Mouse (Mus musculus) hindbrain, postnatal 0 days (tissue): ENCODE measurements around the gene Tmem88. TPM values are rescaled to one million over a fixed set of nuclear protein-coding genes. Genes with fewer than 3 reads are reported as not detected.

ENCODE experiments used
- ATAC-seq: fragments of 200-750 bp; cut with Nextera tagmentation; 2 replicates; pipeline ENCODE4 v1.8.0; 2017; ENCODE audit warnings: mild to moderate bottlenecking, moderate TSS enrichment, moderate library complexity
- DNase-seq: peaks from one replicate; pipeline ENCODE4 v3.0.0-alpha.2; 2015; ENCODE audit warnings: low spot score
- H3K27ac ChIP-seq: fragments of 300-500 bp; sonication (generic); 2 replicates; pipeline ENCODE4 v1.5.1; 2014; ENCODE audit warnings: mild to moderate bottlenecking
- H3K27me3 ChIP-seq: fragments of 300-500 bp; sonication (generic); 2 replicates; pipeline ENCODE4 v1.6.1; 2014; ENCODE audit warnings: low read length, mixed read lengths; ENCODE audit not compliant: insufficient read depth
- H3K36me3 ChIP-seq: fragments of 300-500 bp; sonication (generic); 2 replicates; pipeline ENCODE4 v1.6.1; 2014; ENCODE audit warnings: low read length, mixed read lengths; ENCODE audit not compliant: insufficient read depth
- H3K4me1 ChIP-seq: fragments of 300-500 bp; sonication (generic); 2 replicates; pipeline ENCODE4 v1.6.1; 2014; ENCODE audit warnings: antibody characterized with exemption, low read length, mixed read lengths; ENCODE audit not compliant: insufficient read depth
- H3K4me2 ChIP-seq: fragments of 300-500 bp; sonication (generic); 2 replicates; pipeline ENCODE4 v1.6.1; 2014; ENCODE audit warnings: low read depth, mild to moderate bottlenecking, low read length, moderate library complexity, mixed read lengths
- H3K4me3 ChIP-seq: fragments of 300-500 bp; sonication (generic); 2 replicates; pipeline ENCODE4 v1.5.1; 2014; ENCODE audit warnings: low read length
- H3K9ac ChIP-seq: fragments of 300-500 bp; sonication (generic); replicated peaks from 2 replicates; pipeline ENCODE4 v1.6.1; 2014; ENCODE audit warnings: mild to moderate bottlenecking, low read length, moderate library complexity, mixed read lengths
- H3K9me3 ChIP-seq: fragments of 300-500 bp; sonication (generic); 2 replicates; pipeline ENCODE4 v1.6.1; 2016; ENCODE audit warnings: low read length, mixed read lengths
- CTCF ChIP-seq: IDR thresholded peaks from 2 replicates; pipeline ENCODE4 v1.5.1; 2016; ENCODE audit warnings: antibody characterized with exemption, control low read depth, low read depth
- WGBS: fragments of 180-500 bp; shearing (Covaris S2); extraction: QIAGEN DNeasy Blood & Tissue Kit; methylation state at CpG from one replicate; pipeline ENCODE4 v1.1.7; 2014; 5-methylcytosine and 5-hydroxymethylcytosine counted together
- polyA plus RNA-seq: library from polyadenylated mRNA; unstranded; fragments of >200 nt; fragmentation: Nextera tagmentation; extraction: Ambion mirVana; gene quantifications from 2 replicates; pipeline ENCODE4 v1.2.1, GENCODE M21; 2015
- total RNA-seq: library from RNA; depleted of rRNA; stranded (reverse); fragments of >200 nt; gene quantifications from 2 replicates; pipeline ENCODE4 v1.2.3, GENCODE M21; 2014

Gene Tmem88
- total and polyA plus RNA-seq, 2 experiments from 2014 or later: 3.8 to 8.7 TPM

DNA sequence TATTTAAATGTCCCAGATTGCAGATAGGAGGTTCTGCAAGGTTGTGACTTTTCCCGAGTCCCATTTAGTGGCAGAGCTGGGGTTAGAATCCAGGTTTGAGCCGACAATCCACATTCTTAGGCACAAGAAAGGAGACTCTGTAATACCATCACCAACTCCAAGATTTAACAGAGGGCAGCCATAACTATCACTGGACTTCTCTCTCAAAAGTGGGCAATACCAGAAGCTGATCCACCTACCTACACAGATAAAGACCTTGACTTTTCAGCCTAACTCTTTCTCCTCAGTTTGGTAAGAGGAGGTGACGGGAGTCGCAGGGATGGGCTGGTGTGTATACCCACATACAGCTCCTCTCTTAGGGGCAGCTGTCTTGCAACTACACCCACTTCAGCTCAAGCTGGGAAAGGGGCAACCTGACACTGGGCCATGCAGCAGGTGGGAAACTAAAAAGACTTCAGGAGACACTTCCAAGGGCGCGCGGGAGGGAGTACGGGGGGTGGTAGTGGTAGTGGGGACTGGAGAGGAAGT is 19.0 kb upstream of the Tmem88 start:
- H3K27me3 ChIP-seq: no peaks in the 10 kb centered on the region
- H3K4me3 ChIP-seq: peak overlapping the region; percentile 67
- H3K27ac ChIP-seq: peak overlapping the region; percentile 99
- H3K36me3 ChIP-seq: no peaks in the 10 kb centered on the region
- DNase-seq (peak; percentile 11), ATAC-seq (no peak)
- H3K9me3 ChIP-seq: no peaks in the 10 kb centered on the region
- TF ChIP-seq CTCF: no peak
- H3K4me2 ChIP-seq: peak overlapping the region; percentile 98
- H3K4me1 ChIP-seq: peaks cover 46% of the 10 kb centered on the region
- peak overlapping the region; percentile 62 for H3K9ac ChIP-seq
- WGBS: 6% methylated on average over 8 of the region's 8 CpGs

DNA sequence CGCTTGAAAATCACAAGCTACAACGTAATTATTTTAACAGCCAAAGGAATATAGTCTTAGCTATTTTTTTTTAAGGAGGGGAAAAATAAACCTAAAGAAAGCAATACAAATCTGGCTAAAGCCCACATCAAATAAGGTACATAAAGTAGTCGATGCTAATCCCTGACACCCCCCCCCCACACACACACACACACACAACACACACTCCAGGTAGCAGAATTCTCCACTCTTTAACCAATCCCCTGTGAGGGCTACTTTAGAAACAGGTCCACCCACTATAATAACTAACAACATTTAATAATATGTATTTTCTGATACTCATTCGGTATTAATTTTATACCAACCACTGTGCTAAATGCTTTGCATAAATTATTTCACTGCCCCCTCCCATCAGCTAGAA is 18.5 kb upstream of the Tmem88 start:
- peak overlapping the region; percentile 62 for H3K9ac ChIP-seq
- no peaks in the 10 kb centered on the region for H3K36me3 ChIP-seq
- H3K27ac ChIP-seq: peak overlapping the region; percentile 99
- no peaks in the 10 kb centered on the region for H3K9me3 ChIP-seq
- H3K4me1 ChIP-seq: peaks cover 46% of the 10 kb centered on the region
- peak overlapping the region; percentile 98 for H3K4me2 ChIP-seq
- H3K4me3 ChIP-seq: peak overlapping the region; percentile 67
- no peak for DNase-seq
- no peaks in the 10 kb centered on the region for H3K27me3 ChIP-seq
- 1% methylated on average over 4 of the region's 4 CpGs for WGBS
- no peak for ATAC-seq
- TF ChIP-seq CTCF: no peak

DNA sequence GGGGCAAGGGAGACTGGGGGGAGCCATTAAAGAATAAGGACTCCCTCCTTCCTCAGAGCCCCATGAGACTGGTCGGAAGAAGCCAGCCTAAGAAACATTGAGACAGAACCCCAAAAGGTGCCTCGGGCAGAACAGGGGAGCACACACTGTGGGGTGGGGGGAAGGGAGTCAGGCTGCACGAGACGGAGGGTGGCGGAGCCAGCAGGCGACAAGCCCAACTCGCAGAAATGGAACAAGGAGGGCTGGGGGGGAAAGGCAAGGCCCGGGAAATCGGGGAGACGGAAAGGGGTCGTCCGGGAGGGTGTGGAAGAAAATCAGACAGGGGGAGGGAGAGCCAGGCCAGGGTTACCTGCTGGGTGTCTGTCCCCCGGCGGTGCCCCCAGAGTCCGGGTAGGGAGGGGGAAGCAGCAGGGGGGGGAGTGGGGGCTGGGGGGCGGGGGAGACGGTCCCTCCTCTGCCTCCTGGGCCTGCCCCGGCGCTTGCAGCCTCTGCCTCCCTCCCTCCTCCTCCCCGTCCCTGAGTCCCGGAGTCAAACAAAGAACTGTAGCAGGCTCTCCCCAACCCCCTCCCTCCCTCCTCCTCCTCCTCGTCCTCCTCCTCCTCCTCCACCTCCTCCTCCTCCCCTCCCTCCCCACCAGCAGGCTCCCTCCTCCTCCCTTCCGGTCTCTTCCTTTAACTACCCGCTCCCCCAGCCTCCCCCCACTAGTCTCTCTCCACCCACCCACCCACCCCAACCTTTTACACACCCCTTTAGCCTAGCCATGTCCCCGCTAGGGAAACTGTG is 17.8 kb upstream of the Tmem88 start:
- H3K9ac ChIP-seq: peak overlapping the region; percentile 88
- under 1% methylated on average over 14 of the region's 25 CpGs for WGBS
- TF ChIP-seq CTCF: no peak
- ATAC-seq: peak; percentile 8; the same call in 1 of the 2 replicates
- H3K4me2 ChIP-seq: peak overlapping the region; percentile 98
- peak overlapping the region; percentile 99 for H3K27ac ChIP-seq
- DNase-seq: peak; percentile 80
- H3K27me3 ChIP-seq: no peaks in the 10 kb centered on the region
- H3K4me1 ChIP-seq: peaks cover 46% of the 10 kb centered on the region
- no peaks in the 10 kb centered on the region for H3K36me3 ChIP-seq
- no peaks in the 10 kb centered on the region for H3K9me3 ChIP-seq
- H3K4me3 ChIP-seq: peak overlapping the region; percentile 67

DNA sequence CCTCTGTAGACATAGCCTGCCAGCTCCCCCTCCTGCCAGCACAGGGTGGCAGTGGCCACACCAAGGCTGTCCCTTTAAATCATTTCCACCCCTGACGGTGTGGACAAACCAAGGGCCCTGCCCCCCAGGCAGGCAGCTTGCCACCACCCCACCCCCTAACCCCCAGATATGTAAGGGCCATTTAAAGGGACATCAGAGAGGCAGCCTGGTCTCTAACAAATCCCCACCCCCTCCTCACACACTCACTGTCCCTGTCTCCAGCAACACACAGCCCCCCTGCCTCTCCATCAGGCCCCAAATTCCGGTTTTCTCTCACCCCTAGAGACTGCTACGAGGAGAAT is 17.3 kb upstream of the Tmem88 start:
- peak; percentile 36; the same call in 1 of the 2 replicates for TF ChIP-seq CTCF
- peak overlapping the region; percentile 98 for H3K4me2 ChIP-seq
- no peaks in the 10 kb centered on the region for H3K27me3 ChIP-seq
- peak overlapping the region; percentile 88 for H3K9ac ChIP-seq
- peak; percentile 22 for ATAC-seq
- no peaks in the 10 kb centered on the region for H3K36me3 ChIP-seq
- peaks cover 45% of the 10 kb centered on the region for H3K4me1 ChIP-seq
- WGBS: 0% methylated on average over 3 of the region's 3 CpGs
- peak overlapping the region; percentile 99 for H3K27ac ChIP-seq
- H3K9me3 ChIP-seq: no peaks in the 10 kb centered on the region
- peak overlapping the region; percentile 67 for H3K4me3 ChIP-seq
- DNase-seq: peak; percentile 85

DNA sequence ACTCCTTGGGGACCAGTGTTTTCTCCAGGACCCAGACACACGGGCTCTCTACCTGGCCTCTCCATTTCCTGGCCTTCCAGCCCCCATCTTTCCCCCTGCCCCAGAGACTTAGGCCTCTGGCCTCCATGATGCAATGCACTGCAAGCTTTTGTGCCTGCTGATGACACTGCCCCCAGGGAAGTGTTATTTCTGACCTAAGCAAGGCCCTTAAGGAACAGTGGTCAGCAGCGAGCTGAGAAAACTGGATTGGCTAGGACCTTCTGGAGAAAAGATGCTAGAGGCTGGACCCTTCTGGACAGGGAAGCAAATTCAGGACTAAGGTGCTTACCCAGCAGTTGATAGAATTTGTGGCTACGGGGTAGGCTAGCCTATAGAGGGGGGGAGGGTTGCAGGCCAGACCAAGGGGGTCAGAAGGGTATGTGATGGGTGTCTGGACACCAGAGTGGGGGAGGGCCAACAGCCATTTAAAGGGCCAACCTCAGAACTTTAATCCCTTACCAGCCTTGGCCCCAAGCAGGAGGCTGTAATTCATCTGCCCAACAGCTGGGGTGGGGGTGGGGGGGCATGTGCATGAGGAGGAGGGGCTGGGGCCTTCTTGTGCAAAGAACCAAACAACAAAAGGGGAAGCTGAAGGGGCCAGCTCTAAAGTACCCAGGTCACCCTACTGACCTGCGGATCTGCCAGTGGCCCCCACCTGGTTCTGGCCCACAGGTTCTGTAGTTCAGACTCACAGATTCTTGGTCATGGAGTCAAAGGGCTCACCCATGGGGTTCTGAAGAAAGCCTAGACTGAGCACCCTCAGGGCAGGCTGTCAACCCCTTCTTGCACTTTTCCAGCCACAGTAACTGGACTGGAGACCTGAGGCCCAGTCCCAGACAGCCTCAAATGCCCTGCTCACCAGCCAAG is 16.6 kb upstream of the Tmem88 start:
- Histone ChIP-seq H3K27ac (peak overlapping the region; percentile 99), H3K4me1 (peaks cover 39% of the 10 kb centered on the region), H3K9me3 (no peaks in the 10 kb centered on the region), H3K4me3 (peak overlapping the region; percentile 67), H3K9ac (peak overlapping the region; percentile 88), H3K4me2 (peak overlapping the region; percentile 98), H3K27me3 (no peaks in the 10 kb centered on the region), H3K36me3 (no peaks in the 10 kb centered on the region)
- ATAC-seq (no peak), DNase-seq (no peak)
- 14% methylated on average over 4 of the region's 4 CpGs for WGBS
- TF ChIP-seq CTCF: no peak

DNA sequence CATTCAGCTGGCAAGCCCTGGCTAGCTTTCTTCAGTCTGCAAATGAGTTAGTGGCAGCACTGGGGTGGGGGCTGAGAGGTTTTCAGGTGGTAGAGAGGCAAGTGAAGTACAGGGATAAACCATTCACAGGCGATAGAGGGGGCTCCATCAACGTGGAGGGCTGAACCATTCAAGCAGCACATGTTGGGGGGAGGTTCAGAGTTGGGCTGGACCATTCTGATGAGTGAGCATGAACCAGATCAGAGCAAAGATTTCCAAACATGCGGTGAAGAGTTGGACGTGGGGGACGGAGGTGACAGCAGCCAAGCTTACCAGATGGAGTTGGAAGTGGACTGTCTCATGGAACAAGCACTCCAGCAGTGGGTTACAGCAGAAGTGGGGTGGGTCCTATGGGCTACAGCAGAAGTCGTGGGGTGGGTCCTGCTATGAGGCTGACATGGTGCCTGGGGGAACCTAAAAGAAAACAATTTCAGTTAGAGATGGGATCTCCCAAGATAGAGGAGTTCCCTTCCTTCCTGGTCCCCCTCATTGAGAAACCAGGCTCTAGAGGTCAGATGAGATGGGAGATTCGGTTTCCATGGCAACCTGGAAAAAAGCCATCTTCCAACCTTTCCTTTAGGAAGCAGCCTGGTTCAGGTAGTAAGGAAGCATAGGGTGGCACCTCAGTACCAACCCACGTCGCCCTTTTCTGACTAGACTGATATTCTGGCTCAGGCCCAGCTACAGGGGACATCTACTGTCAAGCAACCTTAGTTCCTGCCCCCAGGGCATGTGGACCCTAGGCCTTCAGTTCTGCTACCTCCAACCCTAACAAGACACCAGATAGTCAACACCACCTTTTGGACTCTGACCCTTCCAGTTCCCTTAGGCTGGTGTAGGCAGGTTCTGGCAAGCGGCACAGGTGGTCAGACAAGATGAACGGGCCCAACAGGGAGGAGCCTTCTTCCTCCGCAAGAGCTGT is 15.5 kb upstream of the Tmem88 start, which contains the start of gene Kdm6b:
Gene Kdm6b, minus strand, starts transcription at position 455 of the 961 bp plus-strand sequence.
- Histone ChIP-seq H3K27ac (peak within 1 kb of the TSS; percentile 99), H3K4me2 (peak within 1 kb of the TSS; percentile 98), H3K36me3 (no peaks in the 10 kb centered on the region), H3K27me3 (no peaks in the 10 kb centered on the region), H3K9me3 (no peaks in the 10 kb centered on the region), H3K4me3 (peak within 1 kb of the TSS; percentile 67), H3K9ac (peak within 1 kb of the TSS; percentile 88), H3K4me1 (peaks cover 36% of the 10 kb centered on the region)
- peak; percentile 40 for TF ChIP-seq CTCF
- 19% methylated on average over 12 of the region's 12 CpGs for WGBS
- ATAC-seq (no peak), DNase-seq (peak; percentile 86)
